Mouse (Mus musculus) G1E (cell line): Measurements from ENCODE around the gene Sphk1. TPM values are rescaled to one million over a fixed set of nuclear protein-coding genes. Genes with fewer than 3 reads are reported as not detected.

ENCODE experiments used
- ATAC-seq: 2 replicates; pipeline ENCODE4 v1.8.0; 2016; ENCODE audit warnings: mild to moderate bottlenecking; ENCODE audit not compliant: insufficient number of reproducible peaks, poor library complexity, low FRiP score, severe bottlenecking; ENCODE audit errors: extremely low read depth
- DNase-seq: peaks from one replicate; pipeline ENCODE4 v3.0.0; 2012; ENCODE audit warnings: low spot score
- H3K27me3 ChIP-seq: 2 replicates; pipeline ENCODE4 v1.6.1; 2012; ENCODE audit warnings: mild to moderate bottlenecking, low read length, inconsistent platforms; ENCODE audit not compliant: insufficient read depth
- H3K36me3 ChIP-seq: replicated peaks from 2 replicates; pipeline ENCODE3; 2012; ENCODE audit warnings: mild to moderate bottlenecking, inconsistent platforms
- H3K4me1 ChIP-seq: 2 replicates; pipeline ENCODE4 v1.6.1; 2012; ENCODE audit warnings: low read depth, low read length, inconsistent platforms, mixed read lengths; ENCODE audit not compliant: insufficient read depth
- H3K4me3 ChIP-seq: 2 replicates; pipeline ENCODE4 v1.5.1; 2012; ENCODE audit warnings: low read depth, mild to moderate bottlenecking, inconsistent platforms, low read length, moderate library complexity, mixed read lengths
- H3K9me3 ChIP-seq: replicated peaks from 2 replicates; pipeline ENCODE4 v1.6.1; 2012; ENCODE audit warnings: inconsistent platforms
- CTCF ChIP-seq: IDR thresholded peaks from 2 replicates; pipeline ENCODE4 v1.5.1; 2012; ENCODE audit warnings: low read depth, low read length, inconsistent platforms, mixed read lengths
- GATA1 ChIP-seq: IDR thresholded peaks from 2 replicates; pipeline ENCODE4 v1.6.1; 2012; ENCODE audit warnings: borderline replicate concordance, low read length, inconsistent platforms, mixed read lengths
- GATA2 ChIP-seq: IDR thresholded peaks from 2 replicates; pipeline ENCODE4 v1.6.1; 2012; ENCODE audit warnings: low read depth, low read length, inconsistent platforms, borderline replicate concordance
- POLR2AphosphoS5 ChIP-seq: IDR thresholded peaks from 2 replicates; pipeline ENCODE4 v1.6.1; 2012; ENCODE audit warnings: low read depth, low read length, inconsistent platforms; ENCODE audit not compliant: insufficient replicate concordance
- TAL1 ChIP-seq: conservative IDR thresholded peaks from 2 replicates; pipeline ENCODE4 v1.6.1; 2012; ENCODE audit warnings: low read depth, low read length, inconsistent platforms, mixed read lengths
- polyA plus RNA-seq: library from polyadenylated mRNA; stranded (reverse); fragments of >175 nt; gene quantifications from 2 replicates; pipeline ENCODE4 v1.2.3, GENCODE M21; 2012
- total RNA-seq, 2 experiments: library from RNA; stranded (forward) in 1 of 2; stranded (reverse) in 1 of 2; fragments of 200-1000 nt in 1 of 2; fragments of >200 nt in 1 of 2; fragmentation: Nextera tagmentation in 1 of 2; gene quantifications; 2 replicates each; pipeline ENCODE4 v1.2.3; 2014 to 2017

Sphk1 gene
- total and polyA plus RNA-seq, 3 experiments = 2.3 to 22.1 (median 16.7) TPM

- Histone ChIP-seq H3K27me3 (no peaks in the 10 kb centered on the region), H3K4me3 (no peak overlapping the region), H3K36me3 (peaks cover 32% of the 10 kb centered on the region), H3K4me1 (peaks cover 48% of the 10 kb centered on the region), H3K9me3 (no peaks in the 10 kb centered on the region)
- ATAC-seq = no peak
- TF ChIP-seq TAL1 (no peak), CTCF (peak; percentile 32; the same call in 1 of the 2 replicates), POLR2AphosphoS5 (no peak), GATA1 (no peak), GATA2 (no peak)
- DNase-seq = no peak
These were observed 23.6 kb downstream of the Sphk1 start for GRCm38 (mm10) chr11:116554171-116554878.

GRCm38 (mm10) chr11:116555572-116555971, 24.8 kb downstream of the Sphk1 start:
- no peak for DNase-seq

GRCm38 (mm10) chr11:116556308-116556707, 25.6 kb downstream of the Sphk1 start:
- TF ChIP-seq TAL1 (no peak), POLR2AphosphoS5 (no peak), CTCF (no peak), GATA1 (no peak)
- H3K36me3 ChIP-seq = peaks cover 37% of the 10 kb centered on the region
- no peaks in the 10 kb centered on the region for H3K27me3 ChIP-seq
- DNase-seq (no peak), ATAC-seq (no peak)
- no peak overlapping the region for H3K4me3 ChIP-seq
- H3K4me1 ChIP-seq = peaks cover 29% of the 10 kb centered on the region
- no peaks in the 10 kb centered on the region for H3K9me3 ChIP-seq

More at GRCm38 (mm10) chr11:116555572-116555971, 24.8 kb downstream of the Sphk1 start:
- H3K36me3 ChIP-seq = peaks cover 37% of the 10 kb centered on the region
- ATAC-seq = no peak
- no peak overlapping the region for H3K4me3 ChIP-seq
- TF ChIP-seq CTCF = no peak
- no peaks in the 10 kb centered on the region for H3K27me3 ChIP-seq
- peaks cover 36% of the 10 kb centered on the region for H3K4me1 ChIP-seq
- no peaks in the 10 kb centered on the region for H3K9me3 ChIP-seq

- DNase-seq (no peak), ATAC-seq (no peak)
- no peak overlapping the region for H3K4me3 ChIP-seq
- TF ChIP-seq TAL1 (no peak), GATA2 (no peak), CTCF (no peak)
- H3K36me3 ChIP-seq = peaks cover 27% of the 10 kb centered on the region
- no peaks in the 10 kb centered on the region for H3K27me3 ChIP-seq
- H3K9me3 ChIP-seq = no peaks in the 10 kb centered on the region
- peaks cover 31% of the 10 kb centered on the region for H3K4me1 ChIP-seq
These were observed 34.7 kb downstream of the Sphk1 start for GRCm38 (mm10) chr11:116565283-116566041.

- no peak for DNase-seq
- peaks cover 51% of the 10 kb centered on the region for H3K4me1 ChIP-seq
- TF ChIP-seq CTCF = no peak
- no peak for TF ChIP-seq GATA2
- TF ChIP-seq GATA1 = no peak
- no peak for TF ChIP-seq POLR2AphosphoS5
- no peak for TF ChIP-seq TAL1
These were observed 36.8 kb downstream of the Sphk1 start for GRCm38 (mm10) chr11:116567531-116567930.

DNA sequence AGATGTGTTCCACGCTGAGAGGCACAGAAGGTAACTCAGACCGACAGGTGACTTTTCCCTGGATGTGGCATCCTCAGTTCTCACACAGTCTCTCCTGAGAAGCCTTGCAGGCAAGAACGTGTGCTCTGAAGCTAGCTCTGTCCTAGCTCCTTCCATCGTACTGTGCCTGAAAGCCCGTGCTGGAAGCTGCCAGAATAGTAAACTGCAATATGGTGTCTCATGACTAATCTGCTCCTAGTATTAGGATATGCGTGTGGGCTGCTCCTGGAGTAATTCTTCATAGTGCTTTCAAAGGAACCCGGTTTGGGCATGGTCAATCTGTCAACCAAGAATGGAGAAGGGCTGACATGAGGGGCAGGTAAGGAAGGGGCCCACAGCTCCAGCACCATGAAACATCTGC, 40.1 kb downstream of the Sphk1 start:
- DNase-seq (no peak), ATAC-seq (no peak)
- Histone ChIP-seq H3K9me3 (no peaks in the 10 kb centered on the region), H3K4me1 (peaks cover 77% of the 10 kb centered on the region), H3K27me3 (no peaks in the 10 kb centered on the region), H3K36me3 (peaks cover 34% of the 10 kb centered on the region), H3K4me3 (no peak overlapping the region)
- no peak for TF ChIP-seq POLR2AphosphoS5
- no peak for TF ChIP-seq CTCF
- TF ChIP-seq GATA2 = no peak
- no peak for TF ChIP-seq TAL1
- TF ChIP-seq GATA1 = no peak

More at GRCm38 (mm10) chr11:116567531-116567930, 36.8 kb downstream of the Sphk1 start:
- H3K27me3 ChIP-seq = no peaks in the 10 kb centered on the region
- peaks cover 35% of the 10 kb centered on the region for H3K36me3 ChIP-seq
- no peak overlapping the region for H3K4me3 ChIP-seq
- H3K9me3 ChIP-seq = no peaks in the 10 kb centered on the region
- ATAC-seq = no peak
